Mouse (Mus musculus) myocyte (in vitro differentiated cells): Measurements from ENCODE around the gene Rhox3g. TPM values are rescaled to one million over a fixed set of nuclear protein-coding genes. Genes with fewer than 3 reads are reported as not detected.
A peak's percentile ranks its signal among the peaks of the same experiment; 100 is the strongest.
"Not testable (repeated sequence)": the region's sequence is repeated elsewhere in the genome, so short reads cannot be mapped to it uniquely, and the experiment has no call there.

ENCODE experiments used
- H3K27me3 ChIP-seq: one replicate; pipeline ENCODE4 v1.6.1; 2011; ENCODE audit not compliant: control insufficient read depth, insufficient read depth, insufficient read length
- H3K36me3 ChIP-seq: one replicate; pipeline ENCODE4 v1.6.1; 2011; ENCODE audit not compliant: control insufficient read depth, insufficient read depth
- H3K4me2 ChIP-seq: one replicate; pipeline ENCODE4 v1.6.1; 2011; ENCODE audit warnings: low read depth, control low read depth
- H3K4me3 ChIP-seq: one replicate; pipeline ENCODE4 v1.5.1; 2011; ENCODE audit warnings: mild to moderate bottlenecking, control low read depth, moderate library complexity
- H3K79me2 ChIP-seq: one replicate; pipeline ENCODE4 v1.6.1; 2011; ENCODE audit not compliant: control insufficient read depth, insufficient read depth
- H3ac ChIP-seq: one replicate; pipeline ENCODE4 v1.6.1; 2011; ENCODE audit not compliant: control insufficient read depth, insufficient read length
- polyA plus RNA-seq: library from polyadenylated mRNA; unstranded; fragments of >200 nt; fragmentation: generic; extraction: Trizol; gene quantifications from one replicate; pipeline ENCODE4 v1.2.1, GENCODE M21; 2012; ENCODE audit warnings: missing spikeins

The Rhox3g gene
- not detected for polyA plus RNA-seq

- H3K27me3 ChIP-seq, H3K4me3 ChIP-seq, H3K36me3 ChIP-seq, H3K79me2 ChIP-seq, H3ac ChIP-seq: not testable (repeated sequence)
- H3K4me2 ChIP-seq, result peak within 1 kb of the TSS; percentile 2
Observed at GRCm38 (mm10) chrX:37628512-37628911, at the start of gene Rhox3g. Gene Rhox3g, minus strand, starts transcription at chrX:37628612.

GRCm38 (mm10) chrX:37673177-37673576, 44.8 kb upstream of the Rhox3g start, which contains the start of gene Rhox2h:
Gene Rhox2h, minus strand, starts transcription at chrX:37673277.
- not testable (repeated sequence) for H3ac ChIP-seq, H3K4me3 ChIP-seq, H3K79me2 ChIP-seq, H3K27me3 ChIP-seq, H3K4me2 ChIP-seq, H3K36me3 ChIP-seq

DNA sequence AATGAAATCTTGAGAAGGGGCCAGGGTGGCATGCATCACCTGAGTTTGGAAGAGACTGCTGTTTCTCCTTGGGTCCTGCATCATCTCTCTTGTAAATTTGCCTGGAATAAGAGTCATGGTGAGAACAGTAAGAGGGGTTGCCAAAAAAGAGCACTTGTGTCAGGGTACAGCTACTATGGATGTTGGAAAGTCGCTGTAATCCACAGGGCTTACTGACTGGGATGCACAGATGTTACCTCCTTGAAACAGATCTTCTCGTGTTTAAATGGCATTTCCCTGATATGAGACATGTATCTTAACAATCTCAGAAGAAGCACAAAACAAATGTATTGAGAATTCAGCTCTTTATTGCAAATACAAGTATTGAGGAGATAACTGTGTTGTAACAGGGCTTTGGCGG, 40.3 kb upstream of the Rhox3g start, which contains the start of gene Rhox3h:
Gene Rhox3h, minus strand, starts transcription at position 101 of the 400 bp plus-strand sequence.
- not testable (repeated sequence) for H3K4me3 ChIP-seq, H3ac ChIP-seq, H3K4me2 ChIP-seq, H3K36me3 ChIP-seq, H3K27me3 ChIP-seq, H3K79me2 ChIP-seq

GRCm38 (mm10) chrX:37651227-37651626, 22.8 kb upstream of the Rhox3g start, which contains the start of gene Rhox4g:
Gene Rhox4g, minus strand, starts transcription at chrX:37651327.
- H3K79me2 ChIP-seq, H3ac ChIP-seq, H3K4me3 ChIP-seq, H3K27me3 ChIP-seq, H3K36me3 ChIP-seq, H3K4me2 ChIP-seq: not testable (repeated sequence)

- H3K36me3 ChIP-seq, H3K4me2 ChIP-seq, H3K79me2 ChIP-seq, H3K4me3 ChIP-seq, H3K27me3 ChIP-seq, H3ac ChIP-seq: not testable (repeated sequence)
Observed at GRCm38 (mm10) chrX:37643370-37643769, 15.0 kb upstream of the Rhox3g start, which contains the start of gene Rhox2g. Gene Rhox2g, minus strand, starts transcription at chrX:37643470.

DNA sequence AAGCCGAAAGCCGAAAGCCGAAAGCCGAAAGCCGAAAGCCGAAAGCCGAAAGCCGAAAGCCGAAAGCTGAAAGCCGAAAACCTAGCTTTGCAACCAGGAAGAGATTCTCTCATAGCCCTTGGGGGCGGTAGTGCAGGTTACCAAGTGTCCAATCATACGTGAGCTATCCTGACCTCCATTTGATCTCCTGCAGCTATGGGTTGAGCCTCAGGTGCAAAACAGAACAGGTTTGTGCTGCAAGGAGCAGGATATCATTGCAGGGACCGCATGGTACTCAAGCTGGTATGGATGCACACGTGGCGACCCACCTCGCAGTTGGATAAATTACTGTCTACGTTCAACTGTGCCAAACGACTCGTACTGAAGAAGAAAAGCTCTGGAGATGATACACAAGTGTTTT, 20.8 kb downstream of the Rhox3g start, which contains the start of gene Rhox4f:
Gene Rhox4f, minus strand, starts transcription at position 101 of the 400 bp plus-strand sequence.
- not testable (repeated sequence) for H3K4me3 ChIP-seq, H3K27me3 ChIP-seq, H3K36me3 ChIP-seq, H3K79me2 ChIP-seq, H3K4me2 ChIP-seq, H3ac ChIP-seq

GRCm38 (mm10) chrX:37580692-37581091, 47.7 kb downstream of the Rhox3g start, which contains the start of gene Rhox3f:
Gene Rhox3f, plus strand, starts transcription at chrX:37580992.
- H3K4me2 ChIP-seq, H3K27me3 ChIP-seq: not testable (repeated sequence)

More at GRCm38 (mm10) chrX:37580692-37581091, 47.7 kb downstream of the Rhox3g start, which contains the start of gene Rhox3f:
- H3ac ChIP-seq, H3K36me3 ChIP-seq, H3K79me2 ChIP-seq, H3K4me3 ChIP-seq: not testable (repeated sequence)

Other genes with a start within 250 kb of the Rhox3g start
- gene Rhox3a2, start 248.6 kb downstream of the Rhox3g start, polyA plus RNA-seq, result not detected
- not detected for gene Rhox4a2, start 237.8 kb downstream of the Rhox3g start, polyA plus RNA-seq
- not detected for gene Rhox2b, start 216.5 kb downstream of the Rhox3g start, polyA plus RNA-seq
- gene Rhox4b, start 196.1 kb downstream of the Rhox3g start, polyA plus RNA-seq, result not detected
- not detected for gene Rhox2c, start 174.9 kb downstream of the Rhox3g start, polyA plus RNA-seq
- not detected for gene Rhox3c, start 170.0 kb downstream of the Rhox3g start, polyA plus RNA-seq
- not detected for gene Rhox4c, start 148.3 kb downstream of the Rhox3g start, polyA plus RNA-seq
- not detected for gene Rhox2d, start 135.2 kb downstream of the Rhox3g start, polyA plus RNA-seq
- gene Rhox4d, start 114.3 kb downstream of the Rhox3g start, polyA plus RNA-seq, result not detected
- not detected for gene Rhox2e, start 98.2 kb downstream of the Rhox3g start, polyA plus RNA-seq
- gene Rhox3e, start 86.6 kb downstream of the Rhox3g start, polyA plus RNA-seq, result not detected
- gene Rhox4e, start 71.2 kb downstream of the Rhox3g start, polyA plus RNA-seq, result not detected
- gene Rhox2f, start 57.2 kb downstream of the Rhox3g start, polyA plus RNA-seq, result not detected
- not detected for gene Rhox3f, start 47.6 kb downstream of the Rhox3g start, polyA plus RNA-seq
- not detected for gene Rhox4f, start 20.9 kb downstream of the Rhox3g start, polyA plus RNA-seq
- not detected for gene Rhox2g, start 14.9 kb upstream of the Rhox3g start, polyA plus RNA-seq
- not detected for gene Rhox4g, start 22.7 kb upstream of the Rhox3g start, polyA plus RNA-seq
- not detected for gene Rhox3h, start 40.2 kb upstream of the Rhox3g start, polyA plus RNA-seq
- not detected for gene Rhox2h, start 44.7 kb upstream of the Rhox3g start, polyA plus RNA-seq
- gene Rhox5, start 176.2 kb upstream of the Rhox3g start, polyA plus RNA-seq, result 4.4 TPM
- gene Rhox6, start 198.3 kb upstream of the Rhox3g start, polyA plus RNA-seq, result not detected
- gene Rhox7a, start 203.1 kb upstream of the Rhox3g start, polyA plus RNA-seq, result not detected